Mouse (Mus musculus) hindbrain, embryonic 14.5 days (tissue): ENCODE measurements around the gene Rgmb. TPM values are rescaled to one million over a fixed set of nuclear protein-coding genes. Genes with fewer than 3 reads are reported as not detected.

Experiments used
- ATAC-seq: fragments of 200-750 bp; cut with Nextera tagmentation; 2 replicates; pipeline ENCODE4 v1.8.0; 2017; ENCODE audit warnings: moderate number of reproducible peaks, mild to moderate bottlenecking, moderate TSS enrichment, moderate library complexity; ENCODE audit not compliant: low FRiP score
- DNase-seq: peaks from one replicate; pipeline ENCODE4 v3.0.0-alpha.2; 2015; ENCODE audit warnings: low spot score
- H3K27ac ChIP-seq: fragments of 300-500 bp; sonication (generic); 2 replicates; pipeline ENCODE4 v1.5.1; 2014; ENCODE audit warnings: mild to moderate bottlenecking, moderate library complexity
- H3K27me3 ChIP-seq: fragments of 300-500 bp; sonication (generic); 2 replicates; pipeline ENCODE4 v1.6.1; 2014; ENCODE audit warnings: mild to moderate bottlenecking, low read length, mixed read lengths; ENCODE audit not compliant: control insufficient read depth, insufficient read depth
- H3K36me3 ChIP-seq: fragments of 300-500 bp; sonication (generic); replicated peaks from 2 replicates; pipeline ENCODE4 v1.6.1; 2014; ENCODE audit not compliant: control insufficient read depth, insufficient read depth
- H3K4me1 ChIP-seq: fragments of 300-500 bp; sonication (generic); replicated peaks from 2 replicates; pipeline ENCODE4 v1.6.1; 2014; ENCODE audit warnings: antibody characterized with exemption, low read length, mixed read lengths; ENCODE audit not compliant: control insufficient read depth, insufficient read depth
- H3K4me2 ChIP-seq: fragments of 300-500 bp; sonication (generic); replicated peaks from 2 replicates; pipeline ENCODE4 v1.6.1; 2014; ENCODE audit warnings: mild to moderate bottlenecking, moderate library complexity
- H3K4me3 ChIP-seq: fragments of 300-500 bp; sonication (generic); replicated peaks from 2 replicates; pipeline ENCODE4 v1.5.1; 2014; ENCODE audit warnings: mild to moderate bottlenecking, low read length
- H3K9ac ChIP-seq: fragments of 300-500 bp; sonication (generic); 2 replicates; pipeline ENCODE4 v1.6.1; 2014
- H3K9me3 ChIP-seq: fragments of 300-500 bp; sonication (generic); 2 replicates; pipeline ENCODE4 v1.6.1; 2016; ENCODE audit warnings: low read length; ENCODE audit not compliant: control insufficient read depth
- WGBS: fragments of 180-500 bp; shearing (Covaris S2); extraction: QIAGEN DNeasy Blood & Tissue Kit; methylation state at CpG from one replicate; pipeline ENCODE4 v1.1.7; 2014; 5-methylcytosine and 5-hydroxymethylcytosine counted together
- polyA plus RNA-seq: library from polyadenylated mRNA; unstranded; fragments of >200 nt; fragmentation: Nextera tagmentation; extraction: Ambion mirVana; gene quantifications from 2 replicates; pipeline ENCODE4 v1.2.1, GENCODE M21; 2014

The Rgmb gene
- polyA plus RNA-seq, 1 experiment from 2014 or later: 95.0 TPM

GRCm38 (mm10) chr17:15831810-15832209, 971 bp upstream of the Rgmb start:
- H3K4me1 ChIP-seq: peaks cover 6% of the 10 kb centered on the region; the same call in 1 of the 2 replicates
- no peaks in the 10 kb centered on the region for H3K27me3 ChIP-seq

GRCm38 (mm10) chr17:15830171-15830765, 571 bp downstream of the Rgmb start:
- ATAC-seq: 0 out of 2 replicates have a peak, but pooled peaks have one; percentile 0
- Histone ChIP-seq H3K4me3 (peak overlapping the region; percentile 69), H3K9me3 (no peaks in the 10 kb centered on the region), H3K27ac (peak overlapping the region; percentile 95), H3K36me3 (no peaks in the 10 kb centered on the region), H3K4me1 (peaks cover 6% of the 10 kb centered on the region; the same call in 1 of the 2 replicates), H3K27me3 (no peaks in the 10 kb centered on the region), H3K4me2 (peak overlapping the region; percentile 77), H3K9ac (peak overlapping the region; percentile 82)
- WGBS: under 1% methylated on average over 34 of the region's 34 CpGs
- DNase-seq: peak; percentile 26

More at GRCm38 (mm10) chr17:15831810-15832209, 971 bp upstream of the Rgmb start:
- H3K9ac ChIP-seq: no peak overlapping the region
- peak; percentile 75 for DNase-seq
- H3K4me3 ChIP-seq: no peak overlapping the region
- ATAC-seq: no peak
- 12% methylated on average over 8 of the region's 8 CpGs for WGBS
- no peak overlapping the region for H3K27ac ChIP-seq
- no peak overlapping the region for H3K4me2 ChIP-seq
- H3K9me3 ChIP-seq: no peaks in the 10 kb centered on the region
- no peaks in the 10 kb centered on the region for H3K36me3 ChIP-seq

- 2% methylated on average over 20 of the region's 20 CpGs for WGBS
- Histone ChIP-seq H3K36me3 (no peaks in the 10 kb centered on the region), H3K27ac (peak overlapping the region; percentile 95), H3K4me1 (peaks cover 9% of the 10 kb centered on the region; the same call in 1 of the 2 replicates), H3K4me3 (peak overlapping the region; percentile 69), H3K27me3 (no peaks in the 10 kb centered on the region), H3K9ac (peak overlapping the region; percentile 82), H3K9me3 (no peaks in the 10 kb centered on the region), H3K4me2 (peak overlapping the region; percentile 77)
- DNase-seq (peak; percentile 59), ATAC-seq (peak; percentile 18)
These were observed 1.4 kb downstream of the Rgmb start for GRCm38 (mm10) chr17:15829198-15830170.

GRCm38 (mm10) chr17:15828131-15828917, 2.5 kb downstream of the Rgmb start:
- H3K9ac ChIP-seq: peak overlapping the region; percentile 82
- DNase-seq (peak; percentile 74), ATAC-seq (no peak)
- peak overlapping the region; percentile 91 for H3K4me3 ChIP-seq
- H3K27ac ChIP-seq: peak overlapping the region; percentile 95
- no peaks in the 10 kb centered on the region for H3K36me3 ChIP-seq
- H3K27me3 ChIP-seq: no peaks in the 10 kb centered on the region
- H3K9me3 ChIP-seq: no peaks in the 10 kb centered on the region
- peaks cover 17% of the 10 kb centered on the region for H3K4me1 ChIP-seq
- 37% methylated on average over 8 of the region's 8 CpGs for WGBS
- peak overlapping the region; percentile 77 for H3K4me2 ChIP-seq

- Histone ChIP-seq H3K27me3 (no peaks in the 10 kb centered on the region), H3K27ac (peak overlapping the region; percentile 73), H3K4me3 (peak overlapping the region; percentile 91), H3K9me3 (no peaks in the 10 kb centered on the region), H3K4me1 (peaks cover 29% of the 10 kb centered on the region), H3K9ac (peak overlapping the region; percentile 59), H3K4me2 (peak overlapping the region; percentile 77), H3K36me3 (no peaks in the 10 kb centered on the region)
- peak; percentile 25 for ATAC-seq
- WGBS: 0% methylated on average over 18 of the region's 18 CpGs
- DNase-seq: no peak
These were observed 3.9 kb downstream of the Rgmb start for GRCm38 (mm10) chr17:15826928-15827327.

GRCm38 (mm10) chr17:15826444-15826909, 4.4 kb downstream of the Rgmb start:
- peak overlapping the region; percentile 98 for H3K27ac ChIP-seq
- H3K27me3 ChIP-seq: no peaks in the 10 kb centered on the region
- no peaks in the 10 kb centered on the region for H3K9me3 ChIP-seq
- ATAC-seq (peak; percentile 93), DNase-seq (peak; percentile 96)
- H3K4me1 ChIP-seq: peaks cover 29% of the 10 kb centered on the region
- H3K4me3 ChIP-seq: peak overlapping the region; percentile 91
- H3K4me2 ChIP-seq: peak overlapping the region; percentile 77
- 1% methylated on average over 33 of the region's 34 CpGs for WGBS
- H3K9ac ChIP-seq: peak overlapping the region; percentile 98
- H3K36me3 ChIP-seq: no peaks in the 10 kb centered on the region

GRCm38 (mm10) chr17:15825481-15826396, 5.1 kb downstream of the Rgmb start:
- H3K4me3 ChIP-seq: peak overlapping the region; percentile 91
- H3K4me2 ChIP-seq: peak overlapping the region; percentile 77
- H3K9me3 ChIP-seq: no peaks in the 10 kb centered on the region

GRCm38 (mm10) chr17:15824854-15825253, 6.0 kb downstream of the Rgmb start:
- H3K9ac ChIP-seq: peak overlapping the region; percentile 98
- peak overlapping the region; percentile 77 for H3K4me2 ChIP-seq
- no peaks in the 10 kb centered on the region for H3K9me3 ChIP-seq
- H3K36me3 ChIP-seq: peaks cover 12% of the 10 kb centered on the region
- H3K4me1 ChIP-seq: peaks cover 42% of the 10 kb centered on the region
- peak overlapping the region; percentile 98 for H3K27ac ChIP-seq
- no peak for DNase-seq
- peak overlapping the region; percentile 91 for H3K4me3 ChIP-seq
- 14% methylated on average over 3 of the region's 3 CpGs for WGBS
- H3K27me3 ChIP-seq: no peaks in the 10 kb centered on the region
- no peak for ATAC-seq

More at GRCm38 (mm10) chr17:15825481-15826396, 5.1 kb downstream of the Rgmb start:
- ATAC-seq (peak; percentile 47), DNase-seq (peak; percentile 49)
- Histone ChIP-seq H3K9ac (peak overlapping the region; percentile 98), H3K27ac (peak overlapping the region; percentile 98), H3K27me3 (no peaks in the 10 kb centered on the region), H3K36me3 (peaks cover 3% of the 10 kb centered on the region; the same call in 1 of the 2 replicates), H3K4me1 (peaks cover 35% of the 10 kb centered on the region)
- WGBS: under 1% methylated on average over 84 of the region's 102 CpGs
